Mouse (Mus musculus): Measurements from ENCODE around the gene Trmt1.

Gene Trmt1

GRCm38 (mm10) chr8:84686191-84687002 is at the start of gene Trmt1:
Gene Trmt1, plus strand, starts transcription at chr8:84686307.
- DNase-seq (ENCODE audit: low spot score in 2 of 2), result no peak

GRCm38 (mm10) chr8:84637946-84638554 is 48.1 kb upstream of the Trmt1 start:
- no peak for DNase-seq (ENCODE audit: low spot score in 2 of 2)

GRCm38 (mm10) chr8:84638555-84639161 is 47.4 kb upstream of the Trmt1 start:
- no peak for DNase-seq (ENCODE audit: low spot score in 2 of 2)

- peak; percentile 78 to 93 for DNase-seq (ENCODE audit: low spot score in 2 of 2)
Observed at GRCm38 (mm10) chr8:84639162-84640009, 46.7 kb upstream of the Trmt1 start.

- no peak for DNase-seq (ENCODE audit: low spot score in 2 of 2)
Observed at GRCm38 (mm10) chr8:84640010-84640588, 46.0 kb upstream of the Trmt1 start.

GRCm38 (mm10) chr8:84640617-84641294 is 45.4 kb upstream of the Trmt1 start:
- no peak for DNase-seq (ENCODE audit: low spot score in 2 of 2)

GRCm38 (mm10) chr8:84641578-84642361 is 44.3 kb upstream of the Trmt1 start:
- no peak for DNase-seq (ENCODE audit: low spot score in 2 of 2)

- DNase-seq (ENCODE audit: low spot score in 2 of 2), result no peak
Observed at GRCm38 (mm10) chr8:84643019-84643418, 43.1 kb upstream of the Trmt1 start.

GRCm38 (mm10) chr8:84646800-84647199 is 39.3 kb upstream of the Trmt1 start:
- DNase-seq (ENCODE audit: low spot score in 2 of 2), result no peak

- no peak for DNase-seq (ENCODE audit: low spot score in 2 of 2)
Observed at GRCm38 (mm10) chr8:84647461-84647901, 38.6 kb upstream of the Trmt1 start.

- no peak for DNase-seq (ENCODE audit: low spot score in 2 of 2)
Observed at GRCm38 (mm10) chr8:84650213-84650612, 35.9 kb upstream of the Trmt1 start.

GRCm38 (mm10) chr8:84653092-84653631 is 32.9 kb upstream of the Trmt1 start:
- DNase-seq (ENCODE audit: low spot score in 2 of 2), result no peak

GRCm38 (mm10) chr8:84654597-84654996 is 31.5 kb upstream of the Trmt1 start:
- DNase-seq (ENCODE audit: low spot score in 2 of 2), result no peak

GRCm38 (mm10) chr8:84655336-84656190 is 30.5 kb upstream of the Trmt1 start:
- DNase-seq (ENCODE audit: low spot score in 2 of 2), result no peak

- no peak for DNase-seq (ENCODE audit: low spot score in 2 of 2)
Observed at GRCm38 (mm10) chr8:84656191-84656525, 29.9 kb upstream of the Trmt1 start.

GRCm38 (mm10) chr8:84656641-84657126 is 29.4 kb upstream of the Trmt1 start:
- no peak for DNase-seq (ENCODE audit: low spot score in 2 of 2)

- no peak for DNase-seq (ENCODE audit: low spot score in 2 of 2)
Observed at GRCm38 (mm10) chr8:84657203-84657602, 28.9 kb upstream of the Trmt1 start.

GRCm38 (mm10) chr8:84657680-84658079 is 28.4 kb upstream of the Trmt1 start:
- DNase-seq (ENCODE audit: low spot score in 2 of 2), result no peak

- DNase-seq (ENCODE audit: low spot score in 2 of 2), result no peak
Observed at GRCm38 (mm10) chr8:84658951-84659350, 27.2 kb upstream of the Trmt1 start.
